Mouse (Mus musculus) ES-E14 (cell line): ENCODE measurements around the gene Ebf4.

Source experiments
- CHD2 ChIP-seq: IDR thresholded peaks from 2 replicates; pipeline ENCODE4 v1.6.1; 2014; ENCODE audit warnings: mild to moderate bottlenecking, low read depth, low read length, inconsistent platforms
- HCFC1 ChIP-seq: IDR thresholded peaks from 2 replicates; pipeline ENCODE4 v1.6.1; 2012; ENCODE audit warnings: low read length, inconsistent platforms, borderline replicate concordance; ENCODE audit not compliant: insufficient read depth
- MAFK ChIP-seq: IDR thresholded peaks from 2 replicates; pipeline ENCODE4 v1.6.1; 2014; ENCODE audit warnings: mild to moderate bottlenecking, low read depth, low read length, inconsistent platforms; ENCODE audit not compliant: insufficient read depth
- ZC3H11A ChIP-seq: IDR thresholded peaks from 2 replicates; pipeline ENCODE4 v1.6.1; 2012; ENCODE audit warnings: low read depth, mild to moderate bottlenecking, inconsistent platforms, low read length, borderline replicate concordance
- ZNF384 ChIP-seq: IDR thresholded peaks from 2 replicates; pipeline ENCODE4 v1.6.1; 2012; ENCODE audit warnings: low read depth, low read length, inconsistent platforms

- TF ChIP-seq ZNF384, result no peak
- no peak for TF ChIP-seq ZC3H11A
- TF ChIP-seq CHD2, result no peak
- TF ChIP-seq HCFC1, result no peak
- TF ChIP-seq MAFK, result no peak
These were observed 34.5 kb downstream of the Ebf4 start for GRCm38 (mm10) chr2:130329502-130329901.
